Mouse (Mus musculus): Measurements from ENCODE around the gene Wdr35. TPM values are rescaled to one million over a fixed set of nuclear protein-coding genes. Genes with fewer than 3 reads are reported as not detected.

Gene Wdr35
- polyA plus RNA-seq, 1 experiment from 2014 or later, result 21.6 TPM

DNA sequence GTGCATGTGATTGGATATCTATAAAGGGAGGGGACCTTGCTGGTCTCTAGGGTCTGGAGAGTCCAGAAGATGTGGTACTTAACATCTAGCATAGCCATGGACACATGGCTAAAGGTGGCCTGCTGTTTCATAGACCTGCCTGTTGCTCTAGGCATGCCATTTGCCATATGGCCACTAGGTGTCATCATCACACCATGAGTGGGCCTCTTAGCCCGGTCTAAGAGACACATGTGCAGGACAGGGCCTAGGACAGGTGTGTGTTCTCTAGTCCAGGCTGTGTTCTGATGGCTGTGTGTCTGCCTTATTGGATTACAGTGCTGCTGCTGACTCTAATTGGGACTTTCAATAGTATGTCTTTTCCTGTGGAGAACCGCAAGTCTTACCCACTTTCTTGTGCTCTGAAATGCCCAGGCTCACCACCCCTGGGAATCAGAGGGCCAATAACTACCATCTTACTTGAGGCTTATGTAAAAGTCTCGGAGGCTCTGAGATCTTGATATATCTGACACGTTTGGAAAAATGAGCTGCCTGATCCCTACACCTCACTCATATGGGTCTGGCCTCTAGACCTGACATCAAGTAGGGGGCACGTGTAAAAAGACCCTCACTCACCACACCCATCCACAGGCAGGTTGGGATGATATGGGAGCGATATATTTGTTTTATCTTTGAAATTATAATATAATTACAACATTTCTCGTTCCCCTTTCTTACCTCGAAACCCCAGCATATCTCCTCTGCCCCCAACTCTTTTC is 78.6 kb downstream of the Wdr35 start:
- 60% methylated on average over 8 of the region's 8 CpGs for WGBS

DNA sequence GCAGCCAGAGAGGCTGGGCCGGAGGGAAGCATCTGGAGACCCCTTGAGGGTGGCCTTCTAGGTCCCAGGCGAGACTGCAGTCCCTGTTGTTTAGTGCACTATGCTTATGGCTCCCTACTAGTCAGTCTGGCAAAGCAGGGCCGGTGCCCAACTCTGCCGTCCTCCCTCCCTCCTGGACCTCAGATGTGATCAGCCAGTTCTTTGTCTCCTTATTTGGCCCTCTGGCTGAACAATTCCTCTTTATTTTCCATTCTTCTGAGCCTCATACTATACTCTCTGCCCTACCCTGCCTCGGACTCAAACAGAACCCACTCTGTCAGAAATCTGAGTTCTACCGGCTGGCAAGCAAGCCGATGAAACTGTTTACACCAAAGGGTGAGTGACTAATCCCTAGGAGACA is 79.7 kb downstream of the Wdr35 start:
- DNase-seq (ENCODE audit: low spot score), result no peak
- Histone ChIP-seq H3K36me3 (ENCODE audit: control insufficient read depth, insufficient read depth, low read length) (no peaks in the 10 kb centered on the region), H3K27me3 (replicated peaks; ENCODE audit: control insufficient read depth, insufficient read depth, low read length) (no peaks in the 10 kb centered on the region), H3K9ac (ENCODE audit: low read length) (no peak overlapping the region), H3K27ac (ENCODE audit: low read depth, low read length) (no peak overlapping the region), H3K4me2 (ENCODE audit: low read length) (no peak overlapping the region), H3K4me3 (ENCODE audit: low read depth, low read length) (no peak overlapping the region), H3K9me3 (replicated peaks; ENCODE audit: control insufficient read depth, low read length) (no peaks in the 10 kb centered on the region), H3K4me1 (ENCODE audit: control insufficient read depth, insufficient read depth, low read length) (no peaks in the 10 kb centered on the region)
- no peak for ATAC-seq
- 40% methylated on average over 7 of the region's 7 CpGs for WGBS

More for the DNA sequence above, 78.6 kb downstream of the Wdr35 start:
- Histone ChIP-seq H3K9ac (ENCODE audit: low read length) (no peak overlapping the region), H3K9me3 (replicated peaks; ENCODE audit: control insufficient read depth, low read length) (no peaks in the 10 kb centered on the region), H3K4me2 (ENCODE audit: low read length) (no peak overlapping the region), H3K4me3 (ENCODE audit: low read depth, low read length) (no peak overlapping the region), H3K4me1 (ENCODE audit: control insufficient read depth, insufficient read depth, low read length) (no peaks in the 10 kb centered on the region), H3K27ac (ENCODE audit: low read depth, low read length) (no peak overlapping the region), H3K27me3 (replicated peaks; ENCODE audit: control insufficient read depth, insufficient read depth, low read length) (no peaks in the 10 kb centered on the region), H3K36me3 (ENCODE audit: control insufficient read depth, insufficient read depth, low read length) (no peaks in the 10 kb centered on the region)
- DNase-seq (ENCODE audit: low spot score), result peak; percentile 84
- ATAC-seq, result peak; percentile 92

DNA sequence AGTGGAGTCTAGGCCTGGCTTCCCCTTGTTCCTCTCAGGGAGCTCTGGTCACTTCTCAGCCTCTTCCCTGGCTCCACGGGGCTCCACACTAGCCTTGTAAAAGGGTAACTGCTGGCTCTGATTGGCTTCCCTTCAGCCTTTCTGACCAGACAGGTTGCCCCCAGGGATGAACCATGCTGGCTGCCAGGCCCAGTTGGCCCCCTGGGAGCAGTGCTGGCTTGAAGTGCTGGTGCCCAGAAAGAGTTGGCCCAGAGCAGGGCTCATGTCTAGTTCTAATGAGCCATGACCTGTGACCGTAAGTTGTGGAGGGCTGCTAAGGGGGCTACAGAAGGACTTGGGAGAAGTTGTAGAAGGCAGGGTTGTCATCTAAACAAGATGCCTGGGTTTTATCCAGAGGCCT is 80.3 kb downstream of the Wdr35 start:
- WGBS, result 63% methylated on average over 2 of the region's 2 CpGs
- H3K4me1 ChIP-seq (ENCODE audit: control insufficient read depth, insufficient read depth, low read length), result no peaks in the 10 kb centered on the region
- DNase-seq (ENCODE audit: low spot score) (no peak), ATAC-seq (no peak)
- no peak overlapping the region for H3K27ac ChIP-seq (ENCODE audit: low read depth, low read length)
- no peak overlapping the region for H3K4me2 ChIP-seq (ENCODE audit: low read length)
- H3K4me3 ChIP-seq (ENCODE audit: low read depth, low read length), result no peak overlapping the region
- no peaks in the 10 kb centered on the region for H3K36me3 ChIP-seq (ENCODE audit: control insufficient read depth, insufficient read depth, low read length)
- no peaks in the 10 kb centered on the region for H3K9me3 ChIP-seq (replicated peaks; ENCODE audit: control insufficient read depth, low read length)
- no peaks in the 10 kb centered on the region for H3K27me3 ChIP-seq (replicated peaks; ENCODE audit: control insufficient read depth, insufficient read depth, low read length)
- no peak overlapping the region for H3K9ac ChIP-seq (ENCODE audit: low read length)

DNA sequence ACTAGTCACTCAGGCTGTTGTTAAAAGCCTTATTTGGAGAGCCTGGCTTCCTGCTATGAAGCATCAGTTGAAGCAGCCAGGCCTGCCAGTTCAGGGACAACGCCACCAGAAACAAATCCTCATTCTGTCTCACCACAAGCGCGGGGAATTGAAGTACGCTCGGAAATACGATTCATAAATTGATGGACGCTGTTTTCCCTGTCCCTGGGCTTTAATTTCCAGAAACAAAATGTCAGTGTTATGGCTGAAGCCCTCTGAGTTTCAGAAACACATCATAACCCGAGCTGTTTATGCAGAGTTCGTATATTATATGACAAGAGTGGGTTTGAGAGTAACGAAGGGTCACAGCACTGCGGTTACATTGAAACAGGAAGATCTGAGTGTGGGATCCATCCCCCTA is 81.6 kb downstream of the Wdr35 start:
- WGBS, result 81% methylated on average over 11 of the region's 11 CpGs
- no peaks in the 10 kb centered on the region for H3K36me3 ChIP-seq (ENCODE audit: control insufficient read depth, insufficient read depth, low read length)
- no peaks in the 10 kb centered on the region for H3K9me3 ChIP-seq (replicated peaks; ENCODE audit: control insufficient read depth, low read length)
- H3K9ac ChIP-seq (ENCODE audit: low read length), result no peak overlapping the region
- H3K4me2 ChIP-seq (ENCODE audit: low read length), result no peak overlapping the region
- H3K27me3 ChIP-seq (replicated peaks; ENCODE audit: control insufficient read depth, insufficient read depth, low read length), result no peaks in the 10 kb centered on the region
- H3K27ac ChIP-seq (ENCODE audit: low read depth, low read length), result no peak overlapping the region
- no peak for DNase-seq (ENCODE audit: low spot score)
- ATAC-seq, result no peak
- H3K4me1 ChIP-seq (ENCODE audit: control insufficient read depth, insufficient read depth, low read length), result no peaks in the 10 kb centered on the region
- H3K4me3 ChIP-seq (ENCODE audit: low read depth, low read length), result no peak overlapping the region

DNA sequence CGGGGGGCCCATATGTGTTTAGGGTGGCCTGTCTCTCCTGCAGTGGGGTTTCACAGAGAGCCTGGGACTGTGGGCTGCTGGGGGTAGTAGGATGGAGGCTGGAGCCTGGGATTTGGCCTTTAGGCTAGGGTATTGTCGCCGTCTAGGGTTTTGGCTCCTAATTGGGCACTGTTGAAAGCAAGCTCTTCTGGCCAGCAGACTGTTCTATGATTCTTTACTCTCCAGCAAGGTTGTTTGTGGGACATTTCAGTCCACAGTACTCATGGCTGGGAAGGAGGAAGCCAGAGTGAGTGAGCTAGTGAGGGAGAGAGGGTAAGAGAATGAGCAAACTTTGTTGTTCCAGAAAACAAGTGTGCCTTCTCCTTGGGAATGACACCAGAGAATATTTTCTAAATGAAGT is 85.8 kb downstream of the Wdr35 start:
- Histone ChIP-seq H3K4me3 (ENCODE audit: low read depth, low read length) (no peak overlapping the region), H3K4me2 (ENCODE audit: low read length) (no peak overlapping the region), H3K27ac (ENCODE audit: low read depth, low read length) (no peak overlapping the region), H3K4me1 (ENCODE audit: control insufficient read depth, insufficient read depth, low read length) (no peaks in the 10 kb centered on the region), H3K9me3 (replicated peaks; ENCODE audit: control insufficient read depth, low read length) (no peaks in the 10 kb centered on the region), H3K36me3 (ENCODE audit: control insufficient read depth, insufficient read depth, low read length) (no peaks in the 10 kb centered on the region), H3K27me3 (replicated peaks; ENCODE audit: control insufficient read depth, insufficient read depth, low read length) (no peaks in the 10 kb centered on the region), H3K9ac (ENCODE audit: low read length) (no peak overlapping the region)
- 84% methylated on average over 3 of the region's 3 CpGs for WGBS
- no peak for DNase-seq (ENCODE audit: low spot score)
- ATAC-seq, result no peak

DNA sequence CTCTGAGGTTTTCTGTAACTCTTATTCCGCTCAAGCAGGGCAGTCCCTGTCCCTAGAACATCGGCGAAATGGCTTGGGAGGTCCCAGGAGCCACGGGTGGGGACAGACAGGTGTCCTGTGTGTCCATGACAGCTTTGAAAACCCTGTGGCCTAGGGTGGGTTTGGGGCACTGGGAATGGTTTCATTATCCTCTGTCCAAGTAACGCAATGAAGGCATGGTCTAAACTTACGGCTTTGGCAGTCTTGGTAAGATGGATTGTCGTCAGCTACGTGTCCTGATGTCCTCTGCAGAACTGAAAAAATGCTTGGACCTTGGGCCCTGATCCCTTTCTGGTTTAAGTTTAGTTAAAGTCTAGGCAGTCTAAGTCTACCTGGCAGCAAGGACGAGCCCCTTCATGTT is 86.3 kb downstream of the Wdr35 start:
- WGBS, result 90% methylated on average over 9 of the region's 9 CpGs
- H3K9ac ChIP-seq (ENCODE audit: low read length), result no peak overlapping the region
- H3K4me3 ChIP-seq (ENCODE audit: low read depth, low read length), result no peak overlapping the region
- no peak overlapping the region for H3K27ac ChIP-seq (ENCODE audit: low read depth, low read length)
- DNase-seq (ENCODE audit: low spot score) (no peak), ATAC-seq (no peak)
- H3K4me2 ChIP-seq (ENCODE audit: low read length), result no peak overlapping the region
- H3K36me3 ChIP-seq (ENCODE audit: control insufficient read depth, insufficient read depth, low read length), result no peaks in the 10 kb centered on the region
- H3K27me3 ChIP-seq (replicated peaks; ENCODE audit: control insufficient read depth, insufficient read depth, low read length), result no peaks in the 10 kb centered on the region
- no peaks in the 10 kb centered on the region for H3K4me1 ChIP-seq (ENCODE audit: control insufficient read depth, insufficient read depth, low read length)
- H3K9me3 ChIP-seq (replicated peaks; ENCODE audit: control insufficient read depth, low read length), result no peaks in the 10 kb centered on the region

DNA sequence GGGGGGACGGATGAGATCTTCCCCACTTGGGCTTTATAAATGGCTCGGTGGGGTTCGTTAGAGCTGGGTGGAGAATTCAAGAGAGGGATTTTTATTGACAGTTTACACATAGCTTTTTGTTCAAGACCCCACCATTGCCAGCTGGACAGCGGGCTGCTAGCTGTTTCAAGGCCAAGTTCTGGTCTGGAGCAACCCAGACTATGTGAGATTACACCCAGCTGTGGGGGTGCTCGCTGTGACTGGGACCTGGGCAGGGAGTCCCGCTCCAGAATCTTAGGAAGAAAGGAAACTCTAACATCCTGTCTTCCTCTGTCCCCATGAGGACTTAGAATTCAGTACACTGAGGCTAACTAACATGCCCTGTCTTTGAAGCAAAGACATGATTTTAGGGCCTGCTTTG is 89.9 kb downstream of the Wdr35 start:
- H3K4me3 ChIP-seq (ENCODE audit: low read depth, low read length), result no peak overlapping the region
- no peak for ATAC-seq
- H3K27me3 ChIP-seq (replicated peaks; ENCODE audit: control insufficient read depth, insufficient read depth, low read length), result no peaks in the 10 kb centered on the region
- 43% methylated on average over 6 of the region's 6 CpGs for WGBS
- H3K27ac ChIP-seq (ENCODE audit: low read depth, low read length), result no peak overlapping the region
- H3K36me3 ChIP-seq (ENCODE audit: control insufficient read depth, insufficient read depth, low read length), result no peaks in the 10 kb centered on the region
- no peaks in the 10 kb centered on the region for H3K9me3 ChIP-seq (replicated peaks; ENCODE audit: control insufficient read depth, low read length)
- no peak overlapping the region for H3K9ac ChIP-seq (ENCODE audit: low read length)
- DNase-seq (ENCODE audit: low spot score), result no peak
- no peak overlapping the region for H3K4me2 ChIP-seq (ENCODE audit: low read length)
- no peaks in the 10 kb centered on the region for H3K4me1 ChIP-seq (ENCODE audit: control insufficient read depth, insufficient read depth, low read length)

DNA sequence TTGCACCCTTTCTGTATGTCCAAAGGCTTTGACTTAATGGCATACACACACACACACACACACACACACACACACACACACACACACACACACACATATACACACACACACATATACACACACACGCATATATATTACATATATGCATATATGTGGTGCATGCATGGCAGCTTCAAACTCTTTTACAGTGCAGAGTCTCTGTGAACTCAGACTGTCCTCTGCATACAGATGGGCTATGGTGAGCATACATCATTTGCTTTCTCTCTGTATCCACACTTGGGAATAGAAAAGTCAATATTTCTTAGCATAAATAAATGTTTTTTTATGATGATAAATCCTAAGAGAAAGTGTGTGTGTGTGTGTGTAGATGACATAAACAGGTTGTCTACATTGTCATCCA is 97.4 kb downstream of the Wdr35 start:
- ATAC-seq (no peak), DNase-seq (ENCODE audit: low spot score) (no peak)
- Histone ChIP-seq H3K9me3 (replicated peaks; ENCODE audit: control insufficient read depth, low read length) (no peaks in the 10 kb centered on the region), H3K36me3 (ENCODE audit: control insufficient read depth, insufficient read depth, low read length) (no peaks in the 10 kb centered on the region), H3K27ac (ENCODE audit: low read depth, low read length) (no peak overlapping the region), H3K4me1 (ENCODE audit: control insufficient read depth, insufficient read depth, low read length) (peaks cover 3% of the 10 kb centered on the region; the same call in 1 of the 2 replicates), H3K9ac (ENCODE audit: low read length) (no peak overlapping the region), H3K4me2 (ENCODE audit: low read length) (no peak overlapping the region), H3K4me3 (ENCODE audit: low read depth, low read length) (no peak overlapping the region), H3K27me3 (replicated peaks; ENCODE audit: control insufficient read depth, insufficient read depth, low read length) (no peaks in the 10 kb centered on the region)
- WGBS, result 94% methylated on average over 1 of the region's 1 CpGs

DNA sequence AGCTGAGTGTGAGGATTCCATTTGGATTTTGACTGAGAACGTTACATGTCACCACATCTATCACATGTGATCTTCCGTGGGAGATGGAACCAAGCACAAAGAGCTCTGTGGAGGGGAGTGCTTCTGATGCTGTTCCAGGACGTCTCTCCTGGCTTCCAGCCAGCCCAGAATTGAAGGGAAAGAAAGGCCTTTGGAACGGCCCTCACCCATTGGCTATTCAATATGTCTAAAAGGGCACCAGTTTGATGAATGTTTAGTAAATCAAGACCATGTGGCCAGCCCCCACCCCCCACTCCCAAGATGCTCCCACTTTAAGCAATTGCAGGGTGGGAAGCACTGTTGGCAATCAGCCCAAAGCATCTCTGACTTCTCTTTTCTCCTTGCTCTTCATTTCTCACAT is 97.8 kb downstream of the Wdr35 start:
- Histone ChIP-seq H3K4me2 (ENCODE audit: low read length) (no peak overlapping the region), H3K27ac (ENCODE audit: low read depth, low read length) (no peak overlapping the region), H3K9ac (ENCODE audit: low read length) (no peak overlapping the region), H3K4me3 (ENCODE audit: low read depth, low read length) (no peak overlapping the region), H3K4me1 (ENCODE audit: control insufficient read depth, insufficient read depth, low read length) (peaks cover 3% of the 10 kb centered on the region; the same call in 1 of the 2 replicates), H3K9me3 (replicated peaks; ENCODE audit: control insufficient read depth, low read length) (no peaks in the 10 kb centered on the region), H3K27me3 (replicated peaks; ENCODE audit: control insufficient read depth, insufficient read depth, low read length) (no peaks in the 10 kb centered on the region), H3K36me3 (ENCODE audit: control insufficient read depth, insufficient read depth, low read length) (no peaks in the 10 kb centered on the region)
- 17% methylated on average over 4 of the region's 4 CpGs for WGBS
- ATAC-seq (peak; percentile 63), DNase-seq (ENCODE audit: low spot score) (peak; percentile 49)
